Mouse (Mus musculus) small intestine, adult 10 weeks (tissue): ENCODE results near the gene Tekt2. TPM values are rescaled to one million over a fixed set of nuclear protein-coding genes. Genes with fewer than 3 reads are reported as not detected.

Experiments used
- polyA plus RNA-seq: library from polyadenylated mRNA; stranded (reverse); fragments of 350-450 nt; fragmentation: Illumina TruSeq; extraction: RNeasy Lipid Tissue Mini Kit (QIAGEN cat#74804); gene quantifications from one replicate; pipeline ENCODE4 v1.2.3, GENCODE M21; 2014; ENCODE audit warnings: low replicate concordance

The Tekt2 gene
- not detected for polyA plus RNA-seq

DNA sequence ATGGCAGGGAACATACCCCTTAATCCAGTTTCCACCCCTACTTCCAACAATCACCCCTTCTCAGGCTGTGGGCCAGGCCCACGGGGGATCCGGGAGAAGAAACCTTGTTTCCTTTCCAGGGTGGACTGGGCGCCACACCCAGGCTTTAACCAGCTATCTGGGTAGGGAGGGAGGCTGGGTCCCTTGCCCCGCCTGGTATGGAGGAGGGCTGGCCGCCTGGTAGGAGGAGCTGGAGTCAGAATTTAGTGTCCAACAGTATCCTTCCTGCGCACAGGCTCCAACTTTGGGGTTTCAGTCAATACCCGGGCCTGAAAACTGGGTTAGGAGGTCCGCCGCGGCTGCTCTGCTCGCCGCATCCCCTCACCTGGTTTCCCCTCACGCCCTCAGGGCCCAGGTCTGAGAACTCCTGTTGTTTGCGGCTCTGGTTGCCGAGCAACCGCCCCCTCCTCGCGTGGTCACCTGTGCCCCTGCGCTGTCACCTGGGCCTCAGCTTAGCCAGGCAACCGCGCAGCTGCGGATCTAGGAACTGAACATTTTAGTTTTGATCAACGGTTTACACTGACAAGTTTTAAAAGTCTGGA is at the start of gene Tekt2:
TSS of gene Tekt2 (minus strand) at position 408 of the 581 bp plus-strand sequence.

DNA sequence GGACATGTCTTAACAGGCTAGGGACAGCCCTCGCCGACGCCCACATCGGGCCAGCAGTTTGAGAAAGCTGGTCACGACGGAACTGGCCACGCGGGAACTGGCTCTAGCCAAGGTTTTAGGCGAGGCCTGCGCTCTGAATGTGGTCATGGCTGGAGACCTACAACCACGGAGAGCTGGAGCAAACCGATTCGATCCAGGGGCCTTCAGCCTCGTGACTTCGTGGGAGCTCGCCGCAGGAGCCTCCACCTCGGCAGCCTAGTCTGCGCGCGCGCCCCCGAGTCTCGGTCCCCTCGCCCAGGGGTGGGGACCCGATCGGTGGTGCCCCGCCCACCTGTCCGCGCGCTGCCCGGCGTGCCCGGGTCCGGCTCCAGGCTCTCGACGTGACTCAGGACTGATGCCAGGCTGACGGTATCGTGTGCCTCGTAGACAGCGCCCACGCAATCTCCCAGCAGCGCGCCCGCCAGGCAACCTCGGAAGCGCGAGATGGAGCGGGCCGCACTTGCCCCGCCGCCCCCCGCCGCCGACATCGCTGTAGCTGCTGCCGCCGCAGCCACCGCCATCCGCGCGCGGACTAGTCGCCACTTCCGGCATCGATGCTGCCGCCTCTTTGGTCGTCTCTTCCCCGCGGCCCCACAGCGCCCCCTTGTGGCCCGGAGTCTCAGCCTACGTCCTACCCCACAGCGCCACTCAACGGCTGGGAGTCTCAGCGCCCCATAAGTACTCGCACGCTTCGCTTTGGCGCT is 4.2 kb downstream of the Tekt2 start, which contains the start of gene Adprhl2:
TSS of gene Adprhl2 (minus strand) at position 593 of the 743 bp plus-strand sequence.

GRCm38 (mm10) chr4:126286492-126286891 is 39.0 kb downstream of the Tekt2 start, which contains the start of gene Col8a2:
Gene Col8a2 (plus strand): TSS chr4:126286793.

Other genes starting within 250 kb of the Tekt2 start
- 1.2 TPM for gene Lsm10, start 229.1 kb downstream of the Tekt2 start, polyA plus RNA-seq
- 1.3 TPM for gene Stk40, start 221.7 kb downstream of the Tekt2 start, polyA plus RNA-seq
- not detected for gene Eva1b, start 177.9 kb downstream of the Tekt2 start, polyA plus RNA-seq
- gene Sh3d21, start 162.2 kb downstream of the Tekt2 start, polyA plus RNA-seq = 2.3 TPM
- 207 TPM for gene Thrap3, start 122.9 kb downstream of the Tekt2 start, polyA plus RNA-seq
- 0.56 TPM for gene Map7d1, start 69.3 kb downstream of the Tekt2 start, polyA plus RNA-seq
- 23.6 TPM for gene Trappc3, start 63.4 kb downstream of the Tekt2 start, polyA plus RNA-seq
- gene Col8a2, start 38.9 kb downstream of the Tekt2 start, polyA plus RNA-seq = 0.71 TPM
- not detected for gene Adprhl2, start 4.0 kb downstream of the Tekt2 start, polyA plus RNA-seq
- gene Ago3, start 103.9 kb upstream of the Tekt2 start, polyA plus RNA-seq = 8.4 TPM
- gene Ago1, start 142.9 kb upstream of the Tekt2 start, polyA plus RNA-seq = 7.9 TPM
- 3.9 TPM for gene Ago4, start 207.8 kb upstream of the Tekt2 start, polyA plus RNA-seq
- gene Clspn, start 231.2 kb upstream of the Tekt2 start, polyA plus RNA-seq = 3.3 TPM